Mouse (Mus musculus) CH12.LX (cell line): ENCODE data around the gene Agfg1. TPM values are rescaled to one million over a fixed set of nuclear protein-coding genes. Genes with fewer than 3 reads are reported as not detected.

ENCODE experiments used
- DNase-seq: peaks from one replicate; pipeline ENCODE4 v3.0.0-alpha.2; 2013; ENCODE audit errors: extremely low read depth
- H3K27ac ChIP-seq: 2 replicates; pipeline ENCODE4 v1.5.1; 2012; ENCODE audit warnings: low read depth, mild to moderate bottlenecking, control low read depth, moderate library complexity; ENCODE audit not compliant: insufficient read depth
- H3K27me3 ChIP-seq: replicated peaks from 2 replicates; pipeline ENCODE3; 2012; ENCODE audit warnings: inconsistent platforms
- H3K36me3 ChIP-seq, 2 experiments: replicated peaks in 1 of 2; 2 replicates each; pipeline versions ENCODE3 to v1.6.1; 2012; ENCODE audit warnings: inconsistent platforms in 1 of 2, low read length in 1 of 2, mild to moderate bottlenecking in 1 of 2, mixed read lengths in 1 of 2, moderate library complexity in 1 of 2; ENCODE audit not compliant: control insufficient read depth in 1 of 2, insufficient read depth in 1 of 2
- H3K4me1 ChIP-seq, 2 experiments: 2 replicates each; pipeline ENCODE4 v1.6.1; 2012; ENCODE audit warnings: inconsistent platforms in 1 of 2, moderate library complexity in 1 of 2; ENCODE audit not compliant: insufficient read depth in 2 of 2, control insufficient read depth in 1 of 2
- H3K4me2 ChIP-seq: 2 replicates; pipeline ENCODE4 v1.6.1; 2012; ENCODE audit warnings: low read depth, mild to moderate bottlenecking, control low read depth; ENCODE audit not compliant: poor library complexity, insufficient read depth, severe bottlenecking
- H3K4me3 ChIP-seq, 3 experiments: fragments of 150-350 bp in 1 of 3; sonication (generic) in 1 of 3; replicated peaks in 1 of 3; 2 replicates each; pipeline versions ENCODE3 to v1.5.1; 2011 to 2012; ENCODE audit warnings: low read depth in 2 of 3, low read length in 2 of 3, mild to moderate bottlenecking in 2 of 3, moderate library complexity in 2 of 3, control low read depth in 1 of 3, improper control_type of control experiment in 1 of 3, inconsistent platforms in 1 of 3, mixed read lengths in 1 of 3; ENCODE audit not compliant: poor library complexity in 1 of 3
- H3K79me2 ChIP-seq: replicated peaks from 2 replicates; pipeline ENCODE4 v1.6.1; 2012; ENCODE audit warnings: mild to moderate bottlenecking, moderate library complexity; ENCODE audit not compliant: control insufficient read depth, poor library complexity, insufficient read depth, severe bottlenecking; ENCODE audit errors: extremely low read depth
- H3K9ac ChIP-seq: 2 replicates; pipeline ENCODE4 v1.6.1; 2012; ENCODE audit warnings: low read depth, mild to moderate bottlenecking, control low read depth, moderate library complexity; ENCODE audit not compliant: insufficient read depth
- H3K9me3 ChIP-seq: replicated peaks from 2 replicates; pipeline ENCODE3; 2012; ENCODE audit warnings: low read length, inconsistent platforms, mixed read lengths
- BHLHE40 ChIP-seq: IDR thresholded peaks from 2 replicates; pipeline ENCODE4 v1.6.1; 2011; ENCODE audit warnings: mild to moderate bottlenecking, low read depth, low read length, improper control_type of control experiment
- CHD1 ChIP-seq: IDR thresholded peaks from 2 replicates; pipeline ENCODE4 v1.6.1; 2012; ENCODE audit warnings: low read depth, low read length, improper control_type of control experiment, inconsistent platforms
- CHD2 ChIP-seq: IDR thresholded peaks from 2 replicates; pipeline ENCODE4 v1.6.1; 2011; ENCODE audit warnings: low read length, improper control_type of control experiment
- CTCF ChIP-seq, 2 experiments: IDR thresholded peaks in 1 of 2; conservative IDR thresholded peaks in 1 of 2; 2 replicates each; pipeline ENCODE4 v1.5.1; 2011 to 2012; ENCODE audit warnings: low read depth in 2 of 2, low read length in 2 of 2, improper control_type of control experiment in 1 of 2, inconsistent platforms in 1 of 2, mild to moderate bottlenecking in 1 of 2, moderate library complexity in 1 of 2
- E2F4 ChIP-seq: IDR thresholded peaks from 2 replicates; pipeline ENCODE4 v1.6.1; 2011; ENCODE audit warnings: low read depth, low read length, improper control_type of control experiment; ENCODE audit not compliant: insufficient replicate concordance
- ELF1 ChIP-seq: IDR thresholded peaks from 2 replicates; pipeline ENCODE4 v1.6.1; 2014; ENCODE audit warnings: low read depth, mild to moderate bottlenecking, inconsistent platforms, low read length, improper control_type of control experiment
- EP300 ChIP-seq: IDR thresholded peaks from 2 replicates; pipeline ENCODE4 v1.6.1; 2011; ENCODE audit warnings: low read length, improper control_type of control experiment
- ETS1 ChIP-seq: conservative IDR thresholded peaks from 2 replicates; pipeline ENCODE4 v1.6.1; 2012; ENCODE audit warnings: low read depth, mild to moderate bottlenecking, inconsistent platforms, low read length, improper control_type of control experiment, moderate library complexity
- GABPA ChIP-seq: IDR thresholded peaks from 2 replicates; pipeline ENCODE4 v1.6.1; 2012; ENCODE audit warnings: low read depth, low read length, improper control_type of control experiment, inconsistent platforms; ENCODE audit not compliant: insufficient replicate concordance
- HCFC1 ChIP-seq: IDR thresholded peaks from 2 replicates; pipeline ENCODE4 v1.6.1; 2012; ENCODE audit warnings: low read depth, mild to moderate bottlenecking, inconsistent platforms, low read length, improper control_type of control experiment
- IRF4 ChIP-seq: IDR thresholded peaks from 2 replicates; pipeline ENCODE4 v1.6.1; 2014; ENCODE audit warnings: low read depth, mild to moderate bottlenecking, inconsistent platforms, low read length, improper control_type of control experiment
- JUN ChIP-seq: IDR thresholded peaks from 2 replicates; pipeline ENCODE4 v1.6.1; 2011; ENCODE audit warnings: low read depth, mild to moderate bottlenecking, low read length, improper control_type of control experiment, moderate library complexity; ENCODE audit not compliant: insufficient read depth
- JUND ChIP-seq: conservative IDR thresholded peaks from 2 replicates; pipeline ENCODE4 v1.6.1; 2011; ENCODE audit warnings: low read depth, low read length, improper control_type of control experiment
- KAT2A ChIP-seq: IDR thresholded peaks from 2 replicates; pipeline ENCODE4 v1.6.1; 2012; ENCODE audit warnings: low read length, improper control_type of control experiment, inconsistent platforms; ENCODE audit not compliant: insufficient replicate concordance
- MAFK ChIP-seq: IDR thresholded peaks from 2 replicates; pipeline ENCODE4 v1.6.1; 2011; ENCODE audit warnings: low read length, improper control_type of control experiment; ENCODE audit not compliant: insufficient replicate concordance
- MAX ChIP-seq: IDR thresholded peaks from 2 replicates; pipeline ENCODE4 v1.6.1; 2011; ENCODE audit warnings: low read length, improper control_type of control experiment
- MAZ ChIP-seq: IDR thresholded peaks from 2 replicates; pipeline ENCODE4 v1.6.1; 2012; ENCODE audit warnings: low read depth, mild to moderate bottlenecking, inconsistent platforms, low read length, improper control_type of control experiment, moderate library complexity
- MEF2A ChIP-seq: IDR thresholded peaks from 2 replicates; pipeline ENCODE4 v1.6.1; 2014; ENCODE audit warnings: low read depth, mild to moderate bottlenecking, inconsistent platforms, low read length, improper control_type of control experiment, borderline replicate concordance
- MXI1 ChIP-seq: IDR thresholded peaks from 2 replicates; pipeline ENCODE4 v1.6.1; 2011; ENCODE audit warnings: mild to moderate bottlenecking, low read depth, low read length, improper control_type of control experiment
- MYC ChIP-seq: IDR thresholded peaks from 2 replicates; pipeline ENCODE4 v1.6.1; 2011; ENCODE audit warnings: low read depth, mild to moderate bottlenecking, improper control_type of control experiment, low read length
- NELFE ChIP-seq: IDR thresholded peaks from 2 replicates; pipeline ENCODE4 v1.6.1; 2011; ENCODE audit warnings: low read depth, low read length, improper control_type of control experiment
- NRF1 ChIP-seq: IDR thresholded peaks from 2 replicates; pipeline ENCODE4 v1.6.1; 2014; ENCODE audit warnings: low read depth, mild to moderate bottlenecking, inconsistent platforms, low read length, improper control_type of control experiment, moderate library complexity
- PAX5 ChIP-seq: IDR thresholded peaks from 2 replicates; pipeline ENCODE4 v1.6.1; 2012; ENCODE audit warnings: low read length, inconsistent platforms, mixed read lengths
- RAD21 ChIP-seq: IDR thresholded peaks from 2 replicates; pipeline ENCODE4 v1.6.1; 2011; ENCODE audit warnings: low read depth, mild to moderate bottlenecking, low read length, improper control_type of control experiment, moderate library complexity
- RCOR1 ChIP-seq: conservative IDR thresholded peaks from 2 replicates; pipeline ENCODE4 v1.6.1; 2012; ENCODE audit warnings: low read depth, mild to moderate bottlenecking, inconsistent platforms, low read length, improper control_type of control experiment
- SIN3A ChIP-seq: IDR thresholded peaks from 2 replicates; pipeline ENCODE4 v1.6.1; 2012; ENCODE audit warnings: low read length, improper control_type of control experiment, inconsistent platforms
- SMC3 ChIP-seq: IDR thresholded peaks from 2 replicates; pipeline ENCODE4 v1.6.1; 2011; ENCODE audit warnings: low read depth, low read length, improper control_type of control experiment
- TBP ChIP-seq: conservative IDR thresholded peaks from 2 replicates; pipeline ENCODE4 v1.6.1; 2011; ENCODE audit warnings: low read depth, low read length, improper control_type of control experiment
- TCF12 ChIP-seq: IDR thresholded peaks from 2 replicates; pipeline ENCODE4 v1.6.1; 2014; ENCODE audit warnings: low read depth, mild to moderate bottlenecking, inconsistent platforms, low read length, improper control_type of control experiment
- USF2 ChIP-seq: conservative IDR thresholded peaks from 2 replicates; pipeline ENCODE4 v1.6.1; 2011; ENCODE audit warnings: low read depth, low read length, improper control_type of control experiment
- ZC3H11A ChIP-seq: IDR thresholded peaks from 2 replicates; pipeline ENCODE4 v1.6.1; 2012; ENCODE audit warnings: low read depth, mild to moderate bottlenecking, inconsistent platforms, low read length, improper control_type of control experiment
- ZKSCAN1 ChIP-seq: IDR thresholded peaks from 2 replicates; pipeline ENCODE4 v1.6.1; 2012; ENCODE audit warnings: low read depth, inconsistent platforms, low read length, improper control_type of control experiment, borderline replicate concordance
- ZMIZ1 ChIP-seq: IDR thresholded peaks from 2 replicates; pipeline ENCODE4 v1.6.1; 2012; ENCODE audit warnings: low read depth, mild to moderate bottlenecking, inconsistent platforms, low read length, improper control_type of control experiment
- ZNF384 ChIP-seq: IDR thresholded peaks from 2 replicates; pipeline ENCODE4 v1.6.1; 2012; ENCODE audit warnings: low read depth, low read length, improper control_type of control experiment, inconsistent platforms
- dilution Hi-C: fragments of 300-500 bp; cut with MboI; formaldehyde crosslinking; loops from 2 replicates; pipeline ENCODE4 v1.14.3; 2020; ENCODE audit warnings: low sequenced_read_pairs; ENCODE audit not compliant: extremely low pct_unique_long_range_greater_than_20kb, extremely low pct_ligation_motif_present
- in situ Hi-C: fragments of 300-500 bp; cut with MboI; formaldehyde crosslinking; loops from 3 replicates; pipeline ENCODE4 v1.14.3; 2019; ENCODE audit warnings: low sequenced_read_pairs, low pct_ligation_motif_present, low pct_unique_long_range_greater_than_20kb, mixed read lengths
- polyA plus RNA-seq: library from polyadenylated mRNA; unstranded; fragments of >175 nt; gene quantifications from 2 replicates; pipeline ENCODE4 v1.2.1, GENCODE M21; 2012; ENCODE audit warnings: low read depth; ENCODE audit not compliant: insufficient read length
- total RNA-seq, 2 experiments: library from RNA; depleted of rRNA; stranded (reverse); fragments of 300-350 nt in 1 of 2; fragments of >200 nt in 1 of 2; gene quantifications; 2 replicates each; pipeline ENCODE4 v1.2.3; 2012 to 2014

Gene Agfg1
- total and polyA plus RNA-seq, 3 experiments, result 59.0 to 127 (median 106) TPM

DNA sequence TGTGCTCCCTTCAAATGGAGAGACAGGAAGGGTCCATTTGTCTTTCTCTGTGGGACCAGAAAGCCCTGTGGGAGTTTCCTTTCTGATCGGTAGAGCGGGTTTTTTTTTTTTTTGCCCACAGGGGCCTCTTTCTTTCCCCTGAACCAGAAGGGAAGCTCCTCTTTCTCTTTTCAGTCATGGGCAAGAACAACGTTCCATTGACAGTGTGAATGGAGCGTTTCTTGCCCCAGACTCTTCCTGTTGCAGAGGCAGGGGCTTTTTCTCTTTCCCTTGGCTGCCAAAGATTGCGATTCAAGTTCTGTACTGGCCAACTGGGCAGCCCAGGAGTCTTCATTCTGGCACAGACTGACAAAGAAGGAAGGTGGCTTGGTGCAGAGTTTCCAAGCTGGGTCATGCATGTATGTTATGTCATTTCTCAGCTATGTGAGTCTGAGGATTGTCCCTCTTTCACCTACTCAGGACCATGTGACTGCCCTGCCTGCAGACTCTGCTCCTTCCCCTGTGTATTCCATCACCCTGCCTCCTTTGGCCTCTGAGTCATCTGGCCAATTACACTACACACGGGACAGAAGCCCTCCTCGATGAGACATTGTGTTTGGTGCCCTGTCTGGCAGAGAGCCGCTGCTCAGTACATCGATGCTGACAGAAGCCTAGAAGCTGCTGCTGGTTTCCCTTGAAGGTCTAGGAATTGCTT, 7.6 kb upstream of the Agfg1 start (continued):
- TF ChIP-seq BHLHE40, result peak; percentile 78
- TF ChIP-seq MAX, result peak; percentile 89
- 0 out of 2 replicates have a peak, but pooled peaks have one; percentile 38 for TF ChIP-seq JUN
- no peak for TF ChIP-seq RAD21
- TF ChIP-seq KAT2A, result no peak
- TF ChIP-seq CTCF (conservative IDR thresholded peaks at IDR 0.05 in 1 of 2, IDR thresholded peaks at IDR 0.05 in 1 of 2; ENCODE audit: low read depth in 2 of 2, low read length in 2 of 2), result no peak
- TF ChIP-seq TBP, result no peak; the same call in 1 of the 2 replicates
- TF ChIP-seq GABPA, result no peak
- TF ChIP-seq HCFC1, result no peak
- TF ChIP-seq EP300, result peak; percentile 86
- TF ChIP-seq MEF2A, result peak; percentile 85
- TF ChIP-seq SIN3A, result peak; percentile 49
- peak; percentile 51 for TF ChIP-seq USF2
- TF ChIP-seq ZKSCAN1, result no peak

DNA sequence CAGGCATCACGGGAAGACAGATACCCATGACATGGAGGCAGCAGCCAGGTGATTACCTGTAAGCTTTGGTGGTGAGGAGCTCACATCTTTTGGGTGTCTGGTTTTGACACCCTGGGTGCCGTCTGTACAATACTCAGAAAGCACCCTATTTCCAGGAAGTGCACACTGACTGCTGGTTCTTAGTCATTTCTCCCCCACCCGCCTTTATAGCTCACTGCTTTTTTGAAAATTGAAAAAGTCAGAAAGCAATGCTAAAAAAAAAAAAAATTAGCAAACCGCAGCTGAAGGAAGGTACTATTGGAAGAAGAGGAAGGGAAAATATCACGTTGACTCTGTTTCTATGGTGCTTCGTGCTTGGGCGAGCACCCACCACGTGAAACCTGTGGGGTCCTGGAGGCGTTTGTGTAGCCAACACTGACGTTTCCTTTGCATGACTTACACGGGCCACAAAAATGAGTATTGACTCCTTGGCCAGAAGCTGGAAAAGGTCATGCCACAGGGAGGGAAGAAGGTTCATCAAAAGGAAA, 6.7 kb upstream of the Agfg1 start:
- in situ Hi-C loops (no loop called here), dilution Hi-C loops (no loop called here)
- Histone ChIP-seq H3K4me1 (peaks cover 24 to 73% of the 10 kb centered on the region in 2 experiments), H3K27ac (peak overlapping the region; percentile 98), H3K79me2 (no peaks in the 10 kb centered on the region), H3K9ac (peak overlapping the region; percentile 53), H3K4me2 (peak overlapping the region; percentile 72), H3K36me3 (no peaks in the 10 kb centered on the region), H3K4me3 (peak overlapping the region in 1 of 3 experiments; percentile 7), H3K9me3 (peaks cover 6% of the 10 kb centered on the region), H3K27me3 (no peaks in the 10 kb centered on the region)
- DNase-seq, result peak; percentile 89
- peak; percentile 92 for TF ChIP-seq JUN
- TF ChIP-seq EP300, result peak; percentile 95
- no peak for TF ChIP-seq GABPA
- peak; percentile 96 for TF ChIP-seq IRF4
- TF ChIP-seq JUND, result peak; percentile 92
- peak; percentile 95 for TF ChIP-seq MXI1
- TF ChIP-seq CTCF (conservative IDR thresholded peaks at IDR 0.05 in 1 of 2, IDR thresholded peaks at IDR 0.05 in 1 of 2; ENCODE audit: low read depth in 2 of 2, low read length in 2 of 2), result no peak
- peak; percentile 91 for TF ChIP-seq MEF2A
- TF ChIP-seq RCOR1, result peak; percentile 87
- TF ChIP-seq SMC3, result peak; percentile 17
- TF ChIP-seq BHLHE40, result peak; percentile 95
- peak; percentile 81 for TF ChIP-seq TCF12
- TF ChIP-seq MAFK, result peak; percentile 74
- TF ChIP-seq E2F4, result no peak
- no peak for TF ChIP-seq CHD1
- no peak for TF ChIP-seq NRF1
- peak; percentile 23; the same call in 1 of the 2 replicates for TF ChIP-seq ZMIZ1
- TF ChIP-seq PAX5, result no peak
- TF ChIP-seq USF2, result no peak; the same call in 1 of the 2 replicates
- TF ChIP-seq ZNF384, result peak; percentile 99
- peak; percentile 53 for TF ChIP-seq NELFE
- TF ChIP-seq HCFC1, result peak; percentile 64
- TF ChIP-seq ZC3H11A, result no peak
- peak; percentile 92 for TF ChIP-seq MAX
- peak; percentile 89 for TF ChIP-seq ELF1
- peak; percentile 91 for TF ChIP-seq SIN3A
- peak; percentile 89 for TF ChIP-seq MAZ
- peak; percentile 98 for TF ChIP-seq ETS1
- TF ChIP-seq MYC, result peak; percentile 95
- peak; percentile 81 for TF ChIP-seq CHD2
- no peak; the same call in none of the 2 replicates for TF ChIP-seq RAD21
